Mouse (Mus musculus): ENCODE data around the gene Fsd1l.
A peak's percentile ranks its signal among the peaks of the same experiment; 100 is the strongest.

Gene Fsd1l

DNA sequence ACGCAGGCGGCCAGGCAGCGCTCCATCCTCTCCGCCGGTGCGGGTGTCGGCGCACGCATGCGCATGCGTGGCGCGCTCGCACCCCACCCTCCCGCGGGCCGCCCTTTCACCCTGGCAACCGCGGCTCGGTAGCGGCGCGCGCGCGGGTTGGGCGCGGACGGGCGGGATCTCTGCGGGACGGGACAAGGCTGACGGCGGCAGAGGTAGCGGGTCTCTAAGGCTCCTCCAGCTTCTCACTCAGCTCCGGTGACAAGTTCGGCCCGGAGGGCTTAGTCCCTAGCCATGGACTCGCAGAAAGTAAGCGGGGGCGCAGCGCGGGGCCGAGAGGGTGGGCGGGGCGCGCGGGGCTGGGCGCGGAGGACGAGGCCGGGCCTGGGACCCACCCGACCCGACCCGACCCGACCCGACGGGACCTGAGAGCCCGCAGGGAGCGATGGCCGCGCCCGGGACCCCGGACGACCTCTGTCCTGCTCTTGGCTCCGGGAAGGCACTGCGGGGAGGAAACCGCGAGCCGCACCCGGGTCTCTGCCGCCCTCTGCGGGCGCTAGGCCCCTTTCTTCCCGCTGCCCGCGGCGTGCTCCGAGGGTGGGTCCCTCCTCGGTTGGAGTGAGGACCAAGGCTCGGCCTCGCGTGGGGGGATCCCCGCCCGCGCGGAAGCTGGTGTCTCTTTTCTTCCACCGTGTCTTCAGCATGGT lies at the start of gene Fsd1l:
Gene Fsd1l, plus strand, starts transcription at position 156 of the 695 bp plus-strand sequence.
- DNase-seq (ENCODE audit: low spot score), result peak; percentile 65

DNA sequence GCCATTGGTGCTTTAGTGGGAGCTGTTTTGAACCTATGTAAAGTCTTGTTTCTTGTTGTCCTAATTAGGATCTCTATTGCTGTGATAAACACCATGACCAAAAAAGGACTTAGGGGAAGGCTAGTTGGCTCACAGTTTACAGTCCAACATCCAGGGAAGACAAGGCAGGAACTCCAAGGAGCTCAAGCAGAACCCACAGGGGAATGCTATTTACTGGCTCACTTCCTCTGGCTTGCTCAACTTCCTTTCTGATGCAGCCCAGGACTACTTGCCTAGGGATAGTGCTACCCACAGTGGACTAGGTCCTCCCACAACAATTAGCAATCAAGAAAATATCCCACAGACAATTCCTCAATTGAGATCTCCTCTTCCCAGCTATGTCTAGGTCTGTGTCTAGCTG lies 43.6 kb upstream of the Fsd1l start:
- DNase-seq (ENCODE audit: low spot score), result no peak

DNA sequence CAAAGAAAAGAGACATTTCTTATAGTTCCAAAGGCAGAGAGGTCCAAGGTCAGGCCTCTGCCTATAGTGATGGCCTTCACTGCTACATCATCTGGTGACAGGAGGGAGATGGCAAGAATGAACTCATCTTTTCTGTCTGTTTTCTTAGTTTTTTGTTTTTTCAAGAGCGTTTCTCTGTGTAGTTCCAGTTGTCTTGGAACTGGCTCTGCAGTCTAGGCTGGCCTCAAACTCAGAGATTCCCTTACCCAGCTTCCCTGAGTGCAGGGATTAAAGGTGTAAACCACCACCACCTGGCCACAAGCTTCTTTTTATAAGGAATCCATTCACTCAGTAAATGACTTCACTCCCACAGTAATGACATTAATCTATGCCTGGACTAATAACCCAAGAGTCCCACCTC lies 42.3 kb upstream of the Fsd1l start:
- DNase-seq (ENCODE audit: low spot score), result no peak

DNA sequence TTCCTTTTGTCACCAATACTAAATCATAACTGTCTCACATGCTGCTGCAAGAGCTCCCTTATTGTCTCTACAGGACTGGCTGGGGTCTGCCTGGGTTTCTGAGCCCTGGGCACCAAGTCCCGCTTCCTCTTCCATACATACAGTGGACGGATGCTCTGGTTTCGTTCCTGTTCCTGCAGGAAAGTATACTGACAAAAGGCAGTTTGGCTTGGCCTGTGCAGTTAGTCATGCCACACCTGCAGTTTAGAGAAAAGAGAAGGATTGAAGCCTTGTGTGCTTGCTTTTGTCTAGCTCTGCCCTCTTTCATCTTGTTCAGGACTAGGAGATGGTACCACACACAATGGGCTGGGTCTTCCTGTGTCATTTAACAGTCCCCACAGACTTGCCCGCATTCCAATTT lies 41.8 kb upstream of the Fsd1l start:
- no peak for DNase-seq (ENCODE audit: low spot score)

DNA sequence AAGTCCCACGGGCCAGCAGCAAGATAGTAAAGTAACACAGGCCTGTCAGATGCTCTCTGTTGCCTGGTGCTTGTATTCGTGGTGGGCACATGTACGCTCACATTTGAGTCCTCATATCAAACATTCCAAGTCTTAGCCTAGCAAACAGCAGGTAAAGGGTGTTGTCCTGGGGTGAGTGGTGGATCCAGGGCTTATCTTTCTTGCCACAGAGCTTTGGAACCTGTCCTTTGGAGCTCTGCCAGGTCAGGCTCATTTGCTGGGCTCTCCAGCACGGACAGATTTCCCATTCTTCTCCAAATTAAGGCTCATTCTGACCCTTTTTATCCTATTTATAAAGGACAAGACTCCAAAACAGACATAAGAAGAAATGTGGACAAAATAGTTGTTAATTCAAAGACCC lies 41.1 kb upstream of the Fsd1l start:
- no peak for DNase-seq (ENCODE audit: low spot score)

DNA sequence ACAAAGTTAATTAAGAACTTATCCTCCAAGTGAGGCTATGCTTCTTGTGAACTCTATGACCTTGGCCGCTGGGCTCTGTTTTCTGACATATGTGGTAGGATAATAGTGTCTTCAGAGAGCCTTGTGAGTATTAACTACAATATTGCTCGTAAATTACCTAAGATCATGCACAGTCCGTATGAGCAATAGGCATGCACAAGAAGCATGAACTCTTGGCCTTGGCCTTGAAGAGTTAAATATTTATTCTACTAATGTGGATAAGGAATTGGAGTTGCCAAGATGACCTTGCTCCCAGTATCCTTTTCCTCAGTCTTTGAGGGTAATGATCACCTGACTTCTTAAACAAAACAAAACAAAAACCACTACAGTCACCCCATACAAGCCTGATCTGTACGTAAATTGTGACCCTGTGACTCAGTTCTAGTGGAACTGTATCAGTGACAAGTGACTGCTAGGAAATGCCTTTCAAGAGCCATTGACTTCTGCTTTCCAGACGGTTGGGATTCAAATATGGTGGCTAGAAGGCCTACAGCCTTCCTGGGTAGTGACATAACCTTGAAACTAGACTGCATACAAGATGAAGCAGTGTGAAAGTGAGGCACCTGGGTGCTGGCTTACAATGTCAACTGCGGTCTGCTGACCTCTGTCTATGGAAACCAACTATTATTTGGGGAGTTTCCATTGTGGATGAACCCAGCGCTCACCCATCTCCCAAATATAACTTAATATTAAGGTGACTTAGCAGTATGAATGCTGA lies 40.4 kb upstream of the Fsd1l start:
- DNase-seq (ENCODE audit: low spot score), result no peak

DNA sequence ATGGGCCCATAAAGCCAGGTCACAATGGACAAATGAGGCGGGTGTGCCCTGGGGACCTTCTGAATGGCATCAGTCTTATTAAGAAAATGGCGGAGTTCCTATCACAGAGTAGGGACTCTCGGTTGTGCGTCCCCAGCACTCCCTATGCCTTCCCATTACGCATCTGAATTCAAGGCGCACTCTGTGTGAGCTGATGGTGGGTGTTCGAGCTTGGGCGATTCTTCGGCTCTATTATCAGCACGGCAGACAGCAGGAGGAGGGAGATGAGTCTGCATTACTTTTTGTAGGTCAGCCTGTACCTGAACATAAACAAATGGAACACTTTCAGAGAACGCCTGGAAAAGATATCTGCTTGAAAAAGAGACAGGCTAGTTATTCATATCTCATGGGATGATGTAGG lies 39.7 kb upstream of the Fsd1l start:
- no peak for DNase-seq (ENCODE audit: low spot score)

DNA sequence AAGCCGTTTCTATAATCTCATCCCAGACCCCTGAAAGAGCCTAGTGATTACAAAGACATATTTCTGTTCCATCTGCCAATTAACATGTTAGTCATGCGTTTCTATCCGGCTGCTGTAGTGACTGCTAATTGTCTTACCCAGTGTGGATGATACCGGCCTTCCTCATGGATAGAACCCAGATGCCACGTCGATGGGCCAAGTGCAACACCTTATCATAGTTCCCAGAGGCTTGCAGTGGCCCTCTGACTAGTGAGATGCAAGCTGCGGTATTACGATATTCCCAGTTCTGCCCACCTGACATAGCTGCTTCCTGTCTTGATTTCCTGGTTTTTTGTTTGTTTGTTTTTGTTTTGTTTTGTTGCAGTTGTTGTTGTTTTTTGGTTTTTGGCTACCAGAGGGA lies 39.3 kb upstream of the Fsd1l start:
- DNase-seq (ENCODE audit: low spot score), result no peak

DNA sequence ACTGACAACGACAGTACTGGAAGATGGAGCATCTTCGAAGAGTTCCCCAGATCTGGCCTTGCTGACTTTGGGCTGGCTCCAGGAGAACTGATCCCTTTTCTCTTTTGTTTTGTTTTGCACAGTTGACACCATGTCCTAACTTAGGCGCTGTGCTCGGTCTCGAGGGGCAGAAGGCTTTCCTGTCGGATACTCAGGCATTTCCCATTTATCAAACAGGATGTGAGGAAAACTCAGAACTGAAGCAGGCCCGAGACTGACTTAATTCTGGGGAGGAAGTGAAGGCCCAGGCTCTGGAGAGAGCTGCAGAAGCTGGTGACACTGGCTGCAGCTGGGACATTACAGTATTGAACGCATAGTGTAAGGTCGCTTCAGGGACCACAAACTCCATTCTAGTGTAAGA lies 38.9 kb upstream of the Fsd1l start:
- no peak for DNase-seq (ENCODE audit: low spot score)

DNA sequence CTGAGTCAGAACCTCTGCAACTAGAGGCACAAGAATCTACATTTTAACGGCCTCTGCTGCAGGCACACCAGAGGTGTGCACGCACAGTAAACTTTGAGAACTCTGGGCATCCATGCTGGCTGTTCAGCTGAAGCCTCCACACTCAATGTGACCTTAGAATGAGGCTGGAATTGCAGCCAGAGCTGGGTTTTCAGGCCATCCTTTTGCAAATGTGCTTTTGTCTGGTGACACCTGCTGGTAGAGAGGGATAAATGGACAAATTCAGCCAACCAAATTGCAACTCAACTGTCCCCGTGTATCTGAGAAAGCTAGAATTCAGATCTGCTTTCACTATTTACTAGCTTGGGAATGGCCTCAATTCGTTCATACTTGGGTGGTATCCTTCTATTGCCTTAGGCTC lies 37.1 kb upstream of the Fsd1l start:
- DNase-seq (ENCODE audit: low spot score), result peak; percentile 29

DNA sequence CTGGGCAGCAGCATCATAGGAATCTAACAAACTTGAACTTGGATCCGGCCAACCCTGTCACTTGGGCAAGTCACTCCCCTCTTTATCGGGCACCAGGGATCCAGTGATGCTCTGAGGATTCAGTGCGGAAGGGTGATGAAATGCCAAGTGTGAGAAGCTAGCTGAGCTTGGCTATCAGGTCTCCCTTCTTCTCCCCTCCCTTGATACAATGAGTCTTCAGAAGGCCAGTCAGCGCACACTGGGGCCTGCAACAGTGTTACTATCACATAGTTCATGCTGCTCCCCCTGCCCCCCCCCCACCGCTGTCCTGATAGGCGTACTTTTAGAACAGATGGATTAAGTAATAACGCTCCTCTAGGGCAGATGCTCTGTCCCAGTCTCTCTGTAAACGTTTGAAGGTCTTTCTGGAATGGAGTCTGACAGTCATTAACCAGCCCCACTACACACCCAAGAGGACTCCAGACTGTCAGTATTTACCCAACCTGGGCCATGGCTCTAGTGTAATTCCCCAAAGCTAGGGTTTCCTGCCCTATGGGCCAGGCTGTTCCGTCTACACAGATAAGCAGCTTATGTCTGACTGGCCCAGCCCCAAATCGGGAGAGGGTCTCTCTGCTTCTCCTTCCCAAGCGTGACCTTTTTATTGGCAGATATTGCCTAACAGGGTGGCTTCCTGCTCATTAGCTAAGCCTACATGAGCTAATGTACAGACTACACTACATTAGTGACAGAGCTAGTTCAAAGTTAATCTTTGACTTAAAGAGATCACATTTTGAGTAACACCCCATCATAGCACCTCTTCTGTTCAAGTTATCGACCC lies 35.8 kb upstream of the Fsd1l start:
- no peak for DNase-seq (ENCODE audit: low spot score)

DNA sequence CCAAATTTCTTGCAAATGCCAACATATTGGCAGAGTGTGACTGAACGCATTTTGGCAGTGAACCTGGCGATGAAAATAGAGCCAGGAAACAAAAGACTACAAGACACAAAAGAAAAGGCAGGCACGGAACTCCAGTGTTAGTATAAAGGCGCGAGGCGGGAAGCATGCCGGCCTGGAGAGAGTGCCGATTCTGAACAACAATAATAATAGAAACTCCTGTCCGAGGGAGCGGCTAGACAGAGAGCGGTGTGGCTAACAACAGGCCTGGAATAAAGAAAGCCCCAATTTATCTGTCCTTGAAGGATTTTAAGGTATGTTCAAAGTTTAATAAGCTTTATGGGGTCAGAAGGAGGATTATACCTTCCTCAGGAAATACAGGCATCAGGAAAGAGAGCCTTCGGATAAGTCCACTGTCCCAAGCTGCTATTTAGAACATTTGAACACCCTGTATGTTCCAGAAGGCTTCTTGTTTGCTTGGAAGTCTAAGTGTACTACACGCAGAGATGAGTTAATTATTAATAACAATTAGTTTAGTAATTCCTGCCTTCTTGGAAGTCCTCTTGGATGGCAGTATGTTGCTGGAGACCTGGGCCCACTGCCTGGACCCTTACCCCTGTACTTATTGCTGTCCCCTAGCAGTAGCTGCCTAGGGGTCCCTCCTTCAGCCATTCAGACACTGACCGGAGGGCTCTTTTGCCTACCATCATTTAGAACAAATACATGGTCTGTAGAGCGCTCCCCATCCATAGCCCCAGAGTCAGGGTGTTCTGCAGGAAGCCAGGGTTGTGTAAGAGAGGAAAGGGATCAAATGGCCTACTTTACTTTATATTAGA lies 35.0 kb upstream of the Fsd1l start:
- no peak for DNase-seq (ENCODE audit: low spot score)

DNA sequence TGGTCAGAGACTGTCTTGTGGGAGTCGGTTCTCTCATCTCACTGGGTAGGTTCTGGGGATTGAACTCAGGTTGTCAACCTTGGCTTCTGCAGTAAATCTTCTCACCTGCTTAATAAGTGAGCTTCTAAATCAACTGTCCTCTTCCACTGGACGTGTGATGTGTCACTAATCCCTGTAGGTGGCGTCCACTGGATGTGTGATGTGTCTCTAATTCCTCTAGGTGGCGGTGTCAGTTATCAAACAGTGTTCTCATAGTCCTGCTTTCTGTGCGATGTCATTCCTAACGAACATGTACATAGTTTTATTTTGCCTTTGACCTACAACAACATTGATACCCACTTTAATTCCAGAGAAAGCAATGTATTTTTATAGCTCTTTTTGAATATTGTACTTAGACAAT lies 30.8 kb upstream of the Fsd1l start:
- no peak for DNase-seq (ENCODE audit: low spot score)

DNA sequence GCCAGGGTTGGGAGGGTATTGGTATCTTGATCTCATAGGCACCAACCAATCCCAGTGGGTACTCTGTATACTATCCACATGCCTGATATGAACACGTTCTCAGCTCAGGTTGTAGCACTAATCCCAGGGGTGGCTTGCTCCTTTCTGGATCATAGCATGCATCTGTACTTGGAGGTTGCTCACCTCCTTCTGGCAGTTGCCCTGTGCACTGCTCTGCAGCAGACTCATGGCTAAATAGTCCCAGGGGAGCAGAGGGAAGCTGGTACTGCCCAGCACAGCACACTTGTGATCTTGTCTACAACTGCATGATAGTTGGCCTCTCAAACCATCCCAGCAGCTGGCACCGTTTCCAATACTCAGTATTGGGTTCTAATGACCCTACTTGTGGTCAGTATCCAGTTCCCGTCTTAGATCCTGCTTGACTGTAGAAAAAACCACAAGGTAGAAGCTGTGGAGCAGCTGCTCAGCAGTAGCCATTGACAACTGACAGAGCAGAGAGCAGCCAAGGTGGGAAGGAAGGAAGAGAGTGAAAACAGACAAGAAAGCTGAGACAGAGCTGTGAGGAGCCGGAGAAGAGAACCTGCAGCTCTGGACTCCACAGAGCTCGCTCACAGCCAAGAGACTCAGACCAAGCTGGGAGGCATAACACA lies 16.6 kb upstream of the Fsd1l start:
- DNase-seq (ENCODE audit: low spot score), result no peak

DNA sequence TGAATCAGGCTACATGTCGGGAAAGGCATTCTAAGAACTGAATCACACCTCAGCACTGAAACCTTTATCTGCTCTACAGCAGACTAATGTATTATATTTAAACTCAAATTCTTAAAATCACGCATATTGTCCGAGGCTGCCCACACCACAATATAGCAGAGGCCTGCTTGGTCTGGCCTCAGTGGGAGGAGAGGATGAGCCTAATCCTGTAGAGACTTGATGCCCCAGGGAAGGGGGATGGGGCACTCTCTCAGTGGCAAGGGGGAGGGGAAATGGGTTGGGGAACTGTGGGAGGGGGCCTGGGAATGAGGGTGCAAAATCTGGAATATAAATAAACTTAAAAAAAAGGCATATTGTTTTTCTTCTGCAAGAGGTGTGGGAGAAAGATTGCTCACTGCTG lies 13.3 kb upstream of the Fsd1l start:
- no peak for DNase-seq (ENCODE audit: low spot score)

DNA sequence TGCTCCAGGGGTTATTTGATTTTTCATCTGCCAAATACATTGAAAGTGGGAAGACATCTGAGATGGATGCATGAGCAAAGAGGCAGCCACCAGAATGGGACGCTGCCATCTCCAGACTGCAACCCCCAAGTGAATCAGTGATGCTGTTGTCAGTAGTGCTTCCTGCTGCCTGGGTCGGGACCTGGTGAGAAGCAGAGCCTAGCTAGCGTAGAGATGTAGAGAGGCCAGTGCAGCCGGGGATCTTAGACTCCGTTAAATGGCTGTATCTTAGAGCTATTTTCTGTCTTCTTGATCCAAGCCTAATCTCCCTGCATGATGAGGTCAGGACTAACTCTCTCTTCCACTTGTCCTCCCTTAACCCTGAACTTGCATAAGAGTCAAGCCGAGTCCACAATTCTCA lies 11.2 kb upstream of the Fsd1l start:
- DNase-seq (ENCODE audit: low spot score), result no peak

DNA sequence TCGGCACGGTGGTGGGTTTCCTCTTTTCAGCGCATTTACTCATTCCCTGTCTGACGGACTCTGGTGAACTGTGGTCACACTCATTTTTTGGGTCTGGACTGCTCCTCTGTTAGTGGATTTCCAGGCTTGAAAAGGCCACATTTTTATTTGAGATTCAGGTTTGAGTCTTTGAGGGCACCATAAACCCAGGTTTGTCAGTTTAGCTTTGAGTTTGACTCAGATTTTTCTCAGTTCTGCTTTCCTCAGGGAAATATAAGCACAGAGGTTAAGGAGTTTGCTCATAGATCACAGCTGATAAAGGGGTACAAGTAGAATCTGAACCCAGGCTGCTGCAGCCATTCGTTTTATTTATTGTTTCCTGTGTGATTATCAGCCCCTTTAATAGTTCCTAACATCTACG lies 10.2 kb upstream of the Fsd1l start:
- DNase-seq (ENCODE audit: low spot score), result no peak

DNA sequence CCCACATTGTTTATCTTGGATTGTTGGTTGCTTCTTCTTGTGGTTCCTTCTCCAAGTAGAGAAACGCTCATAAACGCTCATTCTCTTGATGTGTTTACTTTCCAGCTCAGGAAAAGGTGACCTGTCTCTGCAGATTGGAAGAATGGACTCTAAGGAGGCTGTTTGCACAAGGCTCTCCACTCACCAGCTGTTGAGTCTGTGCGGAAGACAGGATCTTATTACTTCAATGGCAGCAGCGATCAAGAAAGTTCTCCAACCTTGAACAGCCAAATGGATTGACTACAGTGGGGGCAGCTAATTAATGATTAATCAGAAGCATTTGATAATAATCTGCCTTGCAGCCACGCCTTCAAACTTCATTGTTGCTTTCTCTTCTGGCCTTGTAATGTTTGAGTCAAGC lies 9.8 kb upstream of the Fsd1l start:
- DNase-seq (ENCODE audit: low spot score), result no peak

DNA sequence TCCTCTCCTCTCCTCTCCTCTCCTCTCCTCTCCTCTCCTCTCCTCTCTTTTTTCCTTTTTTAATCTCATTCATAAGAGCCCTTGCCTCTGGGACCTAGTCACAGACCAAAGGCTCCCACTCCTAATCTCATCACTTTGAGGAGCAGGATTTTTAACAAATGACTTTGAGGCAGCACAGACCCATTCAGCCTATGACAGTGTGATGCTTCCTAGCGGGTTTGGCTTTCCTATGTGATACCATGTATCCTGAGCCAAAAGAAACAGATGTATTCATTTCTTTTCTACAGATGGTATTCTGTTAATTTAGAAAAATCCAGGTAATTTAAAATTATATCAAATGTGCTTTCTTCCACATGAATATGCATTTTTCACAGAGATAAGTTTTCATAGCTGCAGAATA lies 7.6 kb upstream of the Fsd1l start:
- DNase-seq (ENCODE audit: low spot score), result no peak

DNA sequence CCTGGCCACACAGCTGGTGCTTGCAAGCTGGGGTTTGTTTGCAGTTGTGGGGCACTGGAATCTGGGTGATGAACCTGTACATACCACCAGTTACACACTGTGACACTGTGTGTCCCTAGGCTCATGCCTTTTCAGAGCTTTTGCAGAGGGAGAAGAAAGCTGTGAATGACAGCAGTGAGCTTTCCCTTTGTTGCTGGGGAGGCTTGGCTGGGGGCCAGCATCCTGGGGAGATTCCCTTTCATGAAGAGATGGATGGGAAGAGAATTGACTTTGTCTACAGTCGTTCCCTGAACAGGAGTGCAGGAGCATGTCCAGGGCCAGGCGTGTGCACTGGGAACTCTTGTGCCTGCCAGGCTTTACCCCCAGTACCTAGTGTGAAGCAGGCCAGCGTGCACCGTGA lies 6.5 kb upstream of the Fsd1l start:
- DNase-seq (ENCODE audit: low spot score), result no peak

DNA sequence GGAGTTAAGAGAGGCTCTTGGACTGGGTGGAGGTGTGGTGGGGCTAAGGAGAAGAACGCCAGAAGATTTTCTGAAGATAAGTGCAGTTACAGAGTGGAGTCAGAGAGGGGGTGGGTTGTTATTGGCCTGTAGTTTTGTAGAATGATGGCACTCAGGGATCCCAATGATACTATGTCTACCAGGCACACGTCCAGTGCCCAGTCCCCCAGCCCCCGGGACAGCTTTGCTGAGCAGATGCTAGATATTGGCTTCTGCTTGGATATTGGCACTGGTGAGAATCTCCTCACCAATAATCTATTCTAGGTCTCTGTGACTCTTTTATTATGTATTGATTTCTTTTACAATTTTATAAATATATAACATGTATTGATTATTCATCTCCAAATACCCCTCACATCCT lies 6.0 kb upstream of the Fsd1l start:
- DNase-seq (ENCODE audit: low spot score), result no peak

DNA sequence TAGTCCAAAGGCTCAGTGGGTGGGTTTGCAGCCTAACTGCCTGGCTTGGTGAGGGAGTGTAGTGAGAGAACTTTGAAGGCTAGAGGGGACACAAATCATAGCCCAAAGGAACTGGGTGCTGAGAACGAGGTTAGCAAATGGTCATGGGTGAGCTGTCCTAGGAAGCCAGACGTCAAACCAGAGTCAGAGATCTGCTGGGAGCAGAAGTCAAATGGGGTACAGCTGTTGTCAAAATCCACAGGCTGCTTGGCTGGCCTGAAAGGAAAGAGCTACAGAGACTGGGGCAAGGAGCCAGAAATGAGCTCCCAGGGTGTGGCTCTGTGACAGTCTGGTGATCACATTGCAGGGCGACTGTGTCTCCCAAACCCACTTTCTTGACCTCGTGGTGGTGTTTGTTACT lies 2.3 kb upstream of the Fsd1l start:
- DNase-seq (ENCODE audit: low spot score), result no peak

Measured in ovary, adult 18-20 months (tissue).